Mouse (Mus musculus) limb, embryonic 10.5 days (tissue): ENCODE measurements around the gene BC029722. TPM values are rescaled to one million over a fixed set of nuclear protein-coding genes. Genes with fewer than 3 reads are reported as not detected.

ENCODE experiments used
- DNase-seq: peaks from one replicate; pipeline ENCODE4 v3.0.0-alpha.2; 2017; ENCODE audit warnings: low spot score
- H3K27ac ChIP-seq: fragments of 300-500 bp; sonication (generic); 2 replicates; pipeline ENCODE4 v1.5.1; 2016; ENCODE audit warnings: mild to moderate bottlenecking
- H3K27me3 ChIP-seq: fragments of 300-500 bp; sonication (generic); 2 replicates; pipeline ENCODE4 v1.6.1; 2016; ENCODE audit warnings: low read depth, mild to moderate bottlenecking; ENCODE audit not compliant: poor library complexity, severe bottlenecking
- H3K36me3 ChIP-seq: fragments of 300-500 bp; sonication (generic); 2 replicates; pipeline ENCODE4 v1.6.1; 2016; ENCODE audit warnings: mild to moderate bottlenecking, moderate library complexity
- H3K4me1 ChIP-seq: fragments of 300-500 bp; sonication (generic); 2 replicates; pipeline ENCODE4 v1.6.1; 2016
- H3K4me3 ChIP-seq: fragments of 300-500 bp; sonication (generic); 2 replicates; pipeline ENCODE4 v1.5.1; 2016; ENCODE audit warnings: mild to moderate bottlenecking, moderate library complexity
- H3K9me3 ChIP-seq: fragments of 300-500 bp; sonication (generic); replicated peaks from 2 replicates; pipeline ENCODE4 v1.6.1; 2016; ENCODE audit warnings: mild to moderate bottlenecking
- WGBS: fragments of 180-500 bp; shearing (Covaris S2); methylation state at CpG from one replicate; pipeline ENCODE4 v1.1.7; 2016; 5-methylcytosine and 5-hydroxymethylcytosine counted together
- polyA plus RNA-seq: library from polyadenylated mRNA; unstranded; fragments of >200 nt; fragmentation: Nextera tagmentation; extraction: Ambion mirVana; gene quantifications from 2 replicates; pipeline ENCODE4 v1.2.1, GENCODE M21; 2016

The BC029722 gene
- polyA plus RNA-seq, 1 experiment from 2014 or later = 8.2 TPM

- H3K4me1 ChIP-seq = peaks cover 41% of the 10 kb centered on the region
- DNase-seq = no peak
- H3K27me3 ChIP-seq = no peaks in the 10 kb centered on the region
- no peaks in the 10 kb centered on the region for H3K9me3 ChIP-seq
- WGBS = 24% methylated on average over 5 of the region's 5 CpGs
- H3K27ac ChIP-seq = no peak overlapping the region
- no peak overlapping the region for H3K4me3 ChIP-seq
- H3K36me3 ChIP-seq = peaks cover 8% of the 10 kb centered on the region
Measured at GRCm38 (mm10) chr2:155814829-155815228, 4.4 kb downstream of the BC029722 start.

GRCm38 (mm10) chr2:155812637-155813036 lies 6.6 kb downstream of the BC029722 start:
- DNase-seq = no peak
- no peaks in the 10 kb centered on the region for H3K27me3 ChIP-seq
- no peak overlapping the region for H3K27ac ChIP-seq
- no peak overlapping the region for H3K4me3 ChIP-seq
- H3K36me3 ChIP-seq = no peaks in the 10 kb centered on the region
- 82% methylated on average over 4 of the region's 4 CpGs for WGBS
- H3K9me3 ChIP-seq = no peaks in the 10 kb centered on the region
- H3K4me1 ChIP-seq = peaks cover 19% of the 10 kb centered on the region

DNA sequence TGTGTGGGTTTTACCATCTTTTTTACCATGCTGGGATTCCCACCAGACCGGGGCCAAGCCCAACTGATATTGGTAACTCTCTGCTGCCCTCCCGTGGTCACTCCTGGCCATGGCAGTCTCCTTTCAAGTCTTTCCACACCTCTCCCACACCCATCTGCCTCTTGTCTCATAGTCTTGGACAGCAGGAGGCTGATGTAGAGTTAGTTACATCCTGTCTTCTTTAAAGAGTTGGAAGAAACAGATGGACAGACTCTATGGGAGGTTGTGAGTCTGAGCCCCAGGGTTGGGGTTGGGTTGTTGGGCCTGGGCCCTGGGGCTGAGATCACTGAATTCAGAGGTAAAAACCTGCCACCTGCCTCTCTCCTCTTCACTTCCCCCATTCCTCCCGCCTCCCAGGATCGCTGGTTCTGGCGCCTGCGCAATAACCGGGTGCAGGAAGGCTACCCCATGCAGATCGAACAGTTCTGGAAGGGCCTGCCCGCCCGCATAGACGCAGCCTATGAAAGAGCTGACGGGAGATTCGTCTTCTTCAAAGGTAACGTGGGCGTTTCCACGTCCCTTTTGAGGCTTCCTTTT lies 7.3 kb downstream of the BC029722 start:
- 35% methylated on average over 16 of the region's 16 CpGs for WGBS
- Histone ChIP-seq H3K36me3 (no peaks in the 10 kb centered on the region), H3K4me1 (peaks cover 24% of the 10 kb centered on the region), H3K9me3 (no peaks in the 10 kb centered on the region), H3K4me3 (no peak overlapping the region), H3K27ac (no peak overlapping the region), H3K27me3 (no peaks in the 10 kb centered on the region)
- peak; percentile 88 for DNase-seq

DNA sequence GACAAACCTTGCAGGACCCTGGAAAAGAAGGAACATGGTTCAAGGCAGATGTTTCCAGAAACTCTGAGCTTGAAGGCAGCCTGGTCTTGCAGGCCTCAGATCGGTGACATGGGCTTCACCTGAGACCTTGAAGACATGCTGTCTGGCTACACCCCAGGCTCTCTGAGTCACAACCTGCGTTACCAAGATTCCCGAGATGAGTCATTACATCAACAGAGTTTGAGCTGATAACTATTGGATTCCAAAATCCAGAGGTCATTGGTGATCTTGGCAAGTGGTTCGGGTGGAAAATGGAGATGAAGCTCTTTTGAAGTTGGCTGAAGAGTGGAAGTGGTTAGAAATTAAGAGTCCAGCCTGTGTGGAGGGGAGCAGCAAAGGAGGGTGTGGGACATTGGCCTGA lies 9.6 kb downstream of the BC029722 start:
- peaks cover 19% of the 10 kb centered on the region for H3K4me1 ChIP-seq
- no peak overlapping the region for H3K4me3 ChIP-seq
- no peak overlapping the region for H3K27ac ChIP-seq
- no peaks in the 10 kb centered on the region for H3K9me3 ChIP-seq
- H3K27me3 ChIP-seq = no peaks in the 10 kb centered on the region
- no peaks in the 10 kb centered on the region for H3K36me3 ChIP-seq
- 90% methylated on average over 4 of the region's 4 CpGs for WGBS
- no peak for DNase-seq

DNA sequence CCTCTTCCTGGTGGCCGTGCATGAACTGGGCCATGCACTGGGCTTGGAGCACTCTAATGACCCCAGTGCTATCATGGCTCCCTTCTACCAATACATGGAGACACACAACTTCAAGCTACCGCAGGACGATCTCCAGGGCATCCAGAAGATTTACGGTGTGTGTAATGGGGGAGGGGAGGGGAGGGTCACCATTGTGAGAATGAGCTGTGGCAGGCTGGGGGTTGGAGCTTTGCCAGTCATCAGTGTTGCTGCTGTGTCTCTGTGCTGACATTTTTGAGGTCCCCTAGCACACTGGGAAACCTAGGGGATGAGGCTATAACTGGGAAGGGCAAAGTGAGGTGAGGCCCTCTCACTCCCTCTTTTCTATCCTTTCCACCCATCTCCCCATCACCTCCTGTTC lies 11.8 kb downstream of the BC029722 start:
- Histone ChIP-seq H3K4me1 (peaks cover 9% of the 10 kb centered on the region; the same call in 1 of the 2 replicates), H3K27me3 (no peaks in the 10 kb centered on the region), H3K9me3 (no peaks in the 10 kb centered on the region), H3K27ac (no peak overlapping the region), H3K4me3 (no peak overlapping the region), H3K36me3 (no peaks in the 10 kb centered on the region)
- WGBS = 48% methylated on average over 4 of the region's 4 CpGs
- no peak for DNase-seq

DNA sequence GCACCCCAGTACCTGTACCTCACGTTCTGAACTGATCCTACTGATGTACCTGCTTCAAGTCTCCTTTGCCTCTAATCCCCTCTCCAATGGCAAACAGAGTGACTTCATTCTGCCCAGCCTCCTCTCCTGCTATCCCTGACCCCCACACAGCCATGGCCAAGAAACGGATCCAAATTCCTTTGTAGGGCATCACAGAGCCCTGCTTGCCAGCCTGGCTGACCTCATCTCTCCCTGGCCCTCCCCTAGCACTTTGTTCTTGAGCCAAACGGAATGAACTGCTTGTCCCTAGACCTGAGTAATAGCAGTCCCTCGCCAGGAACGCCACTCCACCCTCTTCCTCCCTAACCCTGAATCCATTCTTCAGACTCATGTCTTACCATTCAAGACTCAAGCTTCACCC lies 12.7 kb downstream of the BC029722 start:
- Histone ChIP-seq H3K4me1 (peaks cover 9% of the 10 kb centered on the region; the same call in 1 of the 2 replicates), H3K27me3 (no peaks in the 10 kb centered on the region), H3K36me3 (no peaks in the 10 kb centered on the region), H3K4me3 (no peak overlapping the region), H3K27ac (no peak overlapping the region), H3K9me3 (no peaks in the 10 kb centered on the region)
- DNase-seq = no peak
- WGBS = 75% methylated on average over 5 of the region's 5 CpGs

GRCm38 (mm10) chr2:155805925-155806255 lies 13.3 kb downstream of the BC029722 start:
- 85% methylated on average over 6 of the region's 6 CpGs for WGBS
- peaks cover 9% of the 10 kb centered on the region; the same call in 1 of the 2 replicates for H3K4me1 ChIP-seq
- H3K4me3 ChIP-seq = no peak overlapping the region
- no peaks in the 10 kb centered on the region for H3K27me3 ChIP-seq
- no peak overlapping the region for H3K27ac ChIP-seq
- DNase-seq = no peak
- no peaks in the 10 kb centered on the region for H3K9me3 ChIP-seq
- no peaks in the 10 kb centered on the region for H3K36me3 ChIP-seq

GRCm38 (mm10) chr2:155805231-155805924 lies 13.8 kb downstream of the BC029722 start:
- no peak for DNase-seq
- 55% methylated on average over 6 of the region's 6 CpGs for WGBS
- H3K9me3 ChIP-seq = no peaks in the 10 kb centered on the region

DNA sequence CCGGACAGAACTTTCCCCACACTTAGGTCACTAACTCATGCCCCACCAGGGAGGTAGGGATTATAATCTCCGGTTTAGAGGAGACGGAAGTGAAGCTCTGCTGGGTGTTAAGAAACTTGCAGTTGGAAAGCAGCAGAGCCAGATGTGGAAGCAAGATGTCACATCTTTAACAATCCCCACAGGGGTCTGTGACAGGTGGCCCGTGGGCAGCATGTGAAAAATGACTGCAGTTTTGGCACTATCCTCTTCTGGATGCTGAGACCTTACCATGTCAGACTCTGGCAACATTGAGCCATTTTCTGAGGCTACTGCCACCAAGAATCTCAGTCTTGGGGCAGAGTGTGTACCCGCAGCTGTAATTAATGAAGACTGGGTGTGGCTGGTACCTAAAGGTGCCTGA lies 15.2 kb downstream of the BC029722 start:
- DNase-seq = no peak
- no peak overlapping the region for H3K4me3 ChIP-seq
- peaks cover 9% of the 10 kb centered on the region; the same call in 1 of the 2 replicates for H3K4me1 ChIP-seq
- no peaks in the 10 kb centered on the region for H3K27me3 ChIP-seq
- no peak overlapping the region for H3K27ac ChIP-seq
- no peaks in the 10 kb centered on the region for H3K9me3 ChIP-seq
- 73% methylated on average over 5 of the region's 5 CpGs for WGBS
- no peaks in the 10 kb centered on the region for H3K36me3 ChIP-seq

More at GRCm38 (mm10) chr2:155805231-155805924, 13.8 kb downstream of the BC029722 start:
- Histone ChIP-seq H3K27ac (no peak overlapping the region), H3K4me3 (no peak overlapping the region), H3K36me3 (no peaks in the 10 kb centered on the region), H3K4me1 (peaks cover 9% of the 10 kb centered on the region; the same call in 1 of the 2 replicates), H3K27me3 (no peaks in the 10 kb centered on the region)

GRCm38 (mm10) chr2:155802761-155803160 lies 16.5 kb downstream of the BC029722 start:
- 59% methylated on average over 3 of the region's 3 CpGs for WGBS
- no peak for DNase-seq
- no peak overlapping the region for H3K27ac ChIP-seq
- no peak overlapping the region for H3K4me3 ChIP-seq
- H3K27me3 ChIP-seq = no peaks in the 10 kb centered on the region
- H3K4me1 ChIP-seq = peaks cover 9% of the 10 kb centered on the region; the same call in 1 of the 2 replicates
- H3K36me3 ChIP-seq = no peaks in the 10 kb centered on the region
- H3K9me3 ChIP-seq = no peaks in the 10 kb centered on the region

GRCm38 (mm10) chr2:155798613-155799012 lies 20.6 kb downstream of the BC029722 start:
- H3K27ac ChIP-seq = no peak overlapping the region
- 66% methylated on average over 3 of the region's 3 CpGs for WGBS
- H3K4me3 ChIP-seq = no peak overlapping the region
- H3K36me3 ChIP-seq = no peaks in the 10 kb centered on the region
- no peaks in the 10 kb centered on the region for H3K27me3 ChIP-seq
- no peaks in the 10 kb centered on the region for H3K9me3 ChIP-seq
- DNase-seq = no peak
- no peaks in the 10 kb centered on the region for H3K4me1 ChIP-seq

GRCm38 (mm10) chr2:155794674-155795445 lies 24.4 kb downstream of the BC029722 start:
- DNase-seq = no peak
- no peaks in the 10 kb centered on the region for H3K9me3 ChIP-seq
- no peak overlapping the region for H3K27ac ChIP-seq
- no peaks in the 10 kb centered on the region for H3K36me3 ChIP-seq
- peaks cover 8% of the 10 kb centered on the region; the same call in 1 of the 2 replicates for H3K4me1 ChIP-seq
- WGBS = 86% methylated on average over 12 of the region's 12 CpGs
- no peak overlapping the region for H3K4me3 ChIP-seq
- no peaks in the 10 kb centered on the region for H3K27me3 ChIP-seq

DNA sequence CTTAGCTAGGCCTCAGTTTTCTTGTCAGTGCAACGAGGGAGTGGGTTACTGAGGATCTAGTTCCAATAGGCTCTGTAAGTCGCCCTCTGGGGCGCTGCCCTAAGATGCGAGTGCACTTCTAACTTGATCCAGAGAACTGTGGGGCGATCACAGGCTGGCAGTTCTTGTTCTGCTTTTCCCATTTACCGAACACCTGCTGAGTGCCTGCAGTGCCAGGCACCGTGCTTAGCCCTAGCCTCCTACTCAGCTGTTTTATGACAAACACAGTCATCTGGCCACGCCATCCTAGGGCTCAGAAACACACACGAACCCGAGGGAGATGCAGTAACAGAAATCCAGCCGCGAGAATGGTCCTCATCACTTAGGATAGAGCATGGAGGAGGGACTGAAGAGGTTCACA lies 26.3 kb downstream of the BC029722 start:
- peak overlapping the region; percentile 12; the same call in 1 of the 2 replicates for H3K4me3 ChIP-seq
- H3K27me3 ChIP-seq = 0 out of 2 replicates have a peak, but pooled peaks cover 3% of the 10 kb centered on the region
- WGBS = 26% methylated on average over 12 of the region's 12 CpGs
- no peak for DNase-seq
- H3K27ac ChIP-seq = no peak overlapping the region
- H3K9me3 ChIP-seq = no peaks in the 10 kb centered on the region
- H3K36me3 ChIP-seq = no peaks in the 10 kb centered on the region
- peaks cover 8% of the 10 kb centered on the region; the same call in 1 of the 2 replicates for H3K4me1 ChIP-seq
